Mouse (Mus musculus) heart, embryonic 12.5 days (tissue): Measurements from ENCODE around the gene Serp1. TPM values are rescaled to one million over a fixed set of nuclear protein-coding genes. Genes with fewer than 3 reads are reported as not detected.

Experiments used
- ATAC-seq: fragments of 200-750 bp; cut with Nextera tagmentation; 2 replicates; pipeline ENCODE4 v1.8.0; 2017; ENCODE audit warnings: moderate TSS enrichment, moderate library complexity; ENCODE audit not compliant: insufficient number of reproducible peaks, low FRiP score
- H3K27ac ChIP-seq: fragments of 300-500 bp; sonication (generic); 2 replicates; pipeline ENCODE4 v1.5.1; 2016; ENCODE audit warnings: mild to moderate bottlenecking, moderate library complexity; ENCODE audit not compliant: poor library complexity, severe bottlenecking
- H3K27me3 ChIP-seq: fragments of 300-500 bp; sonication (generic); replicated peaks from 2 replicates; pipeline ENCODE4 v1.6.1; 2016; ENCODE audit warnings: mild to moderate bottlenecking, moderate library complexity
- H3K36me3 ChIP-seq: fragments of 300-500 bp; sonication (generic); 2 replicates; pipeline ENCODE4 v1.6.1; 2016; ENCODE audit warnings: mild to moderate bottlenecking, moderate library complexity
- H3K4me1 ChIP-seq: fragments of 300-500 bp; sonication (generic); replicated peaks from 2 replicates; pipeline ENCODE4 v1.6.1; 2016; ENCODE audit warnings: mild to moderate bottlenecking
- H3K4me2 ChIP-seq: fragments of 300-500 bp; sonication (generic); 2 replicates; pipeline ENCODE4 v1.6.1; 2016; ENCODE audit warnings: mild to moderate bottlenecking, moderate library complexity
- H3K4me3 ChIP-seq: fragments of 300-500 bp; sonication (generic); 2 replicates; pipeline ENCODE4 v1.5.1; 2016; ENCODE audit warnings: mild to moderate bottlenecking
- H3K9ac ChIP-seq: fragments of 300-500 bp; sonication (generic); 2 replicates; pipeline ENCODE4 v1.6.1; 2016; ENCODE audit warnings: mild to moderate bottlenecking, moderate library complexity
- H3K9me3 ChIP-seq: fragments of 300-500 bp; sonication (generic); replicated peaks from 2 replicates; pipeline ENCODE4 v1.6.1; 2016; ENCODE audit warnings: mild to moderate bottlenecking, moderate library complexity
- WGBS: fragments of 180-500 bp; shearing (Covaris S2); methylation state at CpG from one replicate; pipeline ENCODE4 v1.1.7; 2016; 5-methylcytosine and 5-hydroxymethylcytosine counted together
- polyA plus RNA-seq: library from polyadenylated mRNA; unstranded; fragments of >200 nt; fragmentation: Nextera tagmentation; extraction: Ambion mirVana; gene quantifications from 2 replicates; pipeline ENCODE4 v1.2.1, GENCODE M21; 2016

The Serp1 gene
- polyA plus RNA-seq, 1 experiment from 2014 or later = 109 TPM

GRCm38 (mm10) chr3:58521361-58521760, 4.3 kb downstream of the Serp1 start:
- no peaks in the 10 kb centered on the region for H3K9me3 ChIP-seq
- 77% methylated on average over 2 of the region's 2 CpGs for WGBS
- H3K27ac ChIP-seq = no peak overlapping the region
- peaks cover 22% of the 10 kb centered on the region for H3K36me3 ChIP-seq
- no peak overlapping the region for H3K4me2 ChIP-seq
- no peaks in the 10 kb centered on the region for H3K27me3 ChIP-seq
- ATAC-seq = no peak
- peaks cover 13% of the 10 kb centered on the region for H3K4me1 ChIP-seq
- H3K4me3 ChIP-seq = no peak overlapping the region
- no peak overlapping the region for H3K9ac ChIP-seq

- Histone ChIP-seq H3K9me3 (no peaks in the 10 kb centered on the region), H3K27me3 (no peaks in the 10 kb centered on the region), H3K36me3 (peaks cover 22% of the 10 kb centered on the region), H3K4me1 (peaks cover 13% of the 10 kb centered on the region), H3K4me3 (no peak overlapping the region), H3K4me2 (no peak overlapping the region), H3K27ac (no peak overlapping the region), H3K9ac (no peak overlapping the region)
- 88% methylated on average over 6 of the region's 6 CpGs for WGBS
- no peak for ATAC-seq
Measured at GRCm38 (mm10) chr3:58520286-58520685, 5.4 kb downstream of the Serp1 start.

- H3K9ac ChIP-seq = no peak overlapping the region
- peaks cover 22% of the 10 kb centered on the region for H3K36me3 ChIP-seq
- no peak for ATAC-seq
- no peaks in the 10 kb centered on the region for H3K9me3 ChIP-seq
- H3K4me2 ChIP-seq = no peak overlapping the region
- H3K4me1 ChIP-seq = peaks cover 13% of the 10 kb centered on the region
- WGBS = 48% methylated on average over 3 of the region's 3 CpGs
- H3K4me3 ChIP-seq = no peak overlapping the region
- H3K27ac ChIP-seq = no peak overlapping the region
- no peaks in the 10 kb centered on the region for H3K27me3 ChIP-seq
Measured at GRCm38 (mm10) chr3:58519536-58519935, 6.2 kb downstream of the Serp1 start.

- no peak overlapping the region for H3K4me2 ChIP-seq
- H3K4me3 ChIP-seq = no peak overlapping the region
- H3K27ac ChIP-seq = no peak overlapping the region
- H3K4me1 ChIP-seq = peaks cover 10% of the 10 kb centered on the region
- WGBS = 56% methylated on average over 2 of the region's 2 CpGs
- no peaks in the 10 kb centered on the region for H3K9me3 ChIP-seq
- no peak overlapping the region for H3K9ac ChIP-seq
- peaks cover 22% of the 10 kb centered on the region for H3K36me3 ChIP-seq
- no peak for ATAC-seq
- no peaks in the 10 kb centered on the region for H3K27me3 ChIP-seq
Measured at GRCm38 (mm10) chr3:58518962-58519361, 6.7 kb downstream of the Serp1 start.

GRCm38 (mm10) chr3:58517800-58518199, 7.9 kb downstream of the Serp1 start:
- no peak for ATAC-seq
- H3K36me3 ChIP-seq = peaks cover 13% of the 10 kb centered on the region
- 82% methylated on average over 5 of the region's 5 CpGs for WGBS
- H3K27ac ChIP-seq = no peak overlapping the region
- no peak overlapping the region for H3K4me2 ChIP-seq
- H3K4me1 ChIP-seq = peaks cover 8% of the 10 kb centered on the region
- no peaks in the 10 kb centered on the region for H3K9me3 ChIP-seq
- H3K9ac ChIP-seq = no peak overlapping the region
- H3K4me3 ChIP-seq = no peak overlapping the region
- H3K27me3 ChIP-seq = no peaks in the 10 kb centered on the region

- Histone ChIP-seq H3K9ac (no peak overlapping the region), H3K27ac (no peak overlapping the region), H3K4me3 (no peak overlapping the region), H3K27me3 (no peaks in the 10 kb centered on the region), H3K36me3 (peaks cover 9% of the 10 kb centered on the region), H3K4me2 (no peak overlapping the region), H3K4me1 (peaks cover 8% of the 10 kb centered on the region), H3K9me3 (no peaks in the 10 kb centered on the region)
- no peak for ATAC-seq
- 47% methylated on average over 5 of the region's 5 CpGs for WGBS
Measured at GRCm38 (mm10) chr3:58517258-58517657, 8.4 kb downstream of the Serp1 start.

- Histone ChIP-seq H3K4me1 (peaks cover 8% of the 10 kb centered on the region), H3K27ac (no peak overlapping the region), H3K36me3 (peaks cover 6% of the 10 kb centered on the region), H3K4me2 (no peak overlapping the region), H3K27me3 (no peaks in the 10 kb centered on the region), H3K9ac (no peak overlapping the region), H3K9me3 (no peaks in the 10 kb centered on the region), H3K4me3 (no peak overlapping the region)
- 51% methylated on average over 7 of the region's 7 CpGs for WGBS
- ATAC-seq = no peak
Measured at GRCm38 (mm10) chr3:58516602-58516976, 9.1 kb downstream of the Serp1 start.

GRCm38 (mm10) chr3:58515947-58516601, 9.6 kb downstream of the Serp1 start:
- Histone ChIP-seq H3K36me3 (peaks cover 1% of the 10 kb centered on the region), H3K27ac (no peak overlapping the region), H3K4me1 (peaks cover 8% of the 10 kb centered on the region), H3K9me3 (no peaks in the 10 kb centered on the region), H3K27me3 (no peaks in the 10 kb centered on the region), H3K9ac (no peak overlapping the region), H3K4me3 (no peak overlapping the region), H3K4me2 (no peak overlapping the region)
- 67% methylated on average over 1 of the region's 1 CpGs for WGBS
- ATAC-seq = no peak

- 75% methylated on average over 4 of the region's 4 CpGs for WGBS
- H3K4me1 ChIP-seq = no peaks in the 10 kb centered on the region; the same call in 1 of the 2 replicates
Measured at GRCm38 (mm10) chr3:58513483-58513882, 12.2 kb downstream of the Serp1 start.

GRCm38 (mm10) chr3:58512740-58513139, 13.0 kb downstream of the Serp1 start:
- H3K27ac ChIP-seq = no peak overlapping the region
- ATAC-seq = no peak
- H3K27me3 ChIP-seq = no peaks in the 10 kb centered on the region
- H3K4me1 ChIP-seq = peaks cover under 1% of the 10 kb centered on the region; the same call in 1 of the 2 replicates
- no peaks in the 10 kb centered on the region for H3K36me3 ChIP-seq
- no peak overlapping the region for H3K4me2 ChIP-seq
- 77% methylated on average over 3 of the region's 3 CpGs for WGBS
- H3K4me3 ChIP-seq = no peak overlapping the region
- no peak overlapping the region for H3K9ac ChIP-seq
- H3K9me3 ChIP-seq = no peaks in the 10 kb centered on the region

More at GRCm38 (mm10) chr3:58513483-58513882, 12.2 kb downstream of the Serp1 start:
- no peaks in the 10 kb centered on the region for H3K36me3 ChIP-seq
- H3K4me2 ChIP-seq = no peak overlapping the region
- no peak overlapping the region for H3K9ac ChIP-seq
- H3K9me3 ChIP-seq = no peaks in the 10 kb centered on the region
- no peaks in the 10 kb centered on the region for H3K27me3 ChIP-seq
- H3K27ac ChIP-seq = no peak overlapping the region
- no peak for ATAC-seq
- no peak overlapping the region for H3K4me3 ChIP-seq

GRCm38 (mm10) chr3:58511581-58511980, 14.1 kb downstream of the Serp1 start:
- no peak for ATAC-seq
- H3K4me2 ChIP-seq = no peak overlapping the region
- H3K9ac ChIP-seq = no peak overlapping the region
- H3K27me3 ChIP-seq = no peaks in the 10 kb centered on the region
- no peak overlapping the region for H3K4me3 ChIP-seq
- H3K9me3 ChIP-seq = no peaks in the 10 kb centered on the region
- H3K4me1 ChIP-seq = peaks cover 2% of the 10 kb centered on the region; the same call in 1 of the 2 replicates
- H3K36me3 ChIP-seq = no peaks in the 10 kb centered on the region
- no peak overlapping the region for H3K27ac ChIP-seq
